Mouse (Mus musculus): ENCODE measurements around the gene Slc7a1.
"Not testable (repeated sequence)": the region's sequence is repeated elsewhere in the genome, so short reads cannot be mapped to it uniquely, and the experiment has no call there.

Gene Slc7a1

GRCm38 (mm10) chr5:148331229-148331776, 68.4 kb downstream of the Slc7a1 start:
- CTCF ChIA-PET, result no interaction called here

GRCm38 (mm10) chr5:148328982-148329381, 70.7 kb downstream of the Slc7a1 start:
- CTCF ChIA-PET, result no interaction called here

GRCm38 (mm10) chr5:148326295-148326694, 73.4 kb downstream of the Slc7a1 start:
- CTCF ChIA-PET, result not testable (repeated sequence)

- CTCF ChIA-PET, result interaction anchor here (0.6 to 1.2 kb wide), 2 partner anchors 127 to 159 kb away, joined by 3 to 11 read pairs; no protein-coding TSS in a partner anchor
Measured at GRCm38 (mm10) chr5:148325317-148325885, 74.3 kb downstream of the Slc7a1 start.

GRCm38 (mm10) chr5:148314931-148315330, 84.8 kb downstream of the Slc7a1 start:
- CTCF ChIA-PET, result no interaction called here

GRCm38 (mm10) chr5:148312443-148312842, 87.3 kb downstream of the Slc7a1 start:
- CTCF ChIA-PET, result no interaction called here

- CTCF ChIA-PET, result no interaction called here
Measured at GRCm38 (mm10) chr5:148310790-148311189, 88.9 kb downstream of the Slc7a1 start.

- CTCF ChIA-PET, result interaction anchor here (0.6 kb wide), 1 partner anchor 1969 kb away, joined by 4 read pairs; no protein-coding TSS in a partner anchor
Measured at GRCm38 (mm10) chr5:148304112-148304511, 95.6 kb downstream of the Slc7a1 start.

- CTCF ChIA-PET, result no interaction called here
Measured at GRCm38 (mm10) chr5:148302968-148303367, 96.7 kb downstream of the Slc7a1 start.

GRCm38 (mm10) chr5:148293346-148293745, 106.4 kb downstream of the Slc7a1 start:
- CTCF ChIA-PET, result no interaction called here

GRCm38 (mm10) chr5:148292862-148293261, 106.8 kb downstream of the Slc7a1 start:
- CTCF ChIA-PET, result no interaction called here

- CTCF ChIA-PET, result no interaction called here
Measured at GRCm38 (mm10) chr5:148289951-148290350, 109.8 kb downstream of the Slc7a1 start.

GRCm38 (mm10) chr5:148288804-148289203, 110.9 kb downstream of the Slc7a1 start:
- CTCF ChIA-PET, result no interaction called here

GRCm38 (mm10) chr5:148287529-148287928, 112.2 kb downstream of the Slc7a1 start:
- CTCF ChIA-PET, result no interaction called here

- CTCF ChIA-PET, result no interaction called here
Measured at GRCm38 (mm10) chr5:148283584-148283983, 116.1 kb downstream of the Slc7a1 start.

GRCm38 (mm10) chr5:148283177-148283576, 116.5 kb downstream of the Slc7a1 start:
- CTCF ChIA-PET, result no interaction called here

GRCm38 (mm10) chr5:148282631-148283030, 117.1 kb downstream of the Slc7a1 start:
- CTCF ChIA-PET, result no interaction called here

GRCm38 (mm10) chr5:148282093-148282492, 117.6 kb downstream of the Slc7a1 start:
- CTCF ChIA-PET, result no interaction called here

- CTCF ChIA-PET, result no interaction called here
Measured at GRCm38 (mm10) chr5:148280321-148280720, 119.4 kb downstream of the Slc7a1 start.

GRCm38 (mm10) chr5:148278233-148278632, 121.5 kb downstream of the Slc7a1 start:
- CTCF ChIA-PET, result no interaction called here
